Comparison of ENCODE assay signal across 23 mouse cellular contexts in the genomic region with DNA sequence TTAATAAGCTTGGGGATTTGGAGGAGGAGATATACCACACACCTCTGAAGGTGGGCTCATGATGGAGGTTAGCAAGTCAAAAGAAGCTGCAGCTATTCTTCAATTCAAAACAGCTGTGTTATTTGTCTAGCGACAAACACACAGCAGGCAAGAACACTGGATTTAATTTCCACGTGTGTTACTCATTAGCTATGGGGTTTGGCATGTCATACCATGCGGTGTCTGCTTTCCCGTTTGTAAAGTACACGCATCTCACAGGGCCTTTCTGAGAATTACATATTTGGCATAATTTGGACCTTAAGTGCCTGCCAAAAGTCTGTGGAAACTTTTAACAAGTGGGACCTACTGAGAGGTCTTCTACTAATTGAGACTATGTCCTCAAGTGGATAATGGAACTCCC.
A peak's percentile ranks its signal among the peaks of the same experiment; 100 is the strongest.
DNase-seq lines count a peak whose midpoint lies in the region; ATAC-seq lines count a peak whose summit lies in the region.
"Had no signal": no experiment of that assay in that cellular context is flagged by ENCODE, and none has a peak within 500 bp of the region (broad histone marks: within the 10 kb centered on the region; RNA-seq: fewer than 3 reads in every experiment).

No protein-coding gene starts in this region.

- H3K27ac ChIP-seq in embryonic facial prominence, embryonic 11.5 days (replicated peaks; ENCODE audit: low read depth, low read length): no peak overlapping the region
- H3K27ac ChIP-seq in embryonic facial prominence, embryonic 10.5 days (replicated peaks): no peak overlapping the region
- H3K27ac ChIP-seq in midbrain, embryonic 15.5 days: 0 out of 2 replicates have a peak overlapping the region, but pooled peaks have one; percentile 5
- no peak overlapping the region for H3K27ac ChIP-seq in midbrain, embryonic 10.5 days (replicated peaks)
- peak overlapping the region; percentile 26; the same call in 1 of the 2 replicates for H3K27ac ChIP-seq in limb, embryonic 10.5 days
- H3K27ac ChIP-seq: forebrain, embryonic 10.5 days; gastrocnemius, adult 2 months; kidney, embryonic 15.5 days; left cerebral cortex, adult 2 months; liver, embryonic 15.5 days; lung, embryonic 15.5 days; macrophage; neural tube, embryonic 12.5 days had no signal

- H3K36me3 ChIP-seq in embryonic facial prominence, embryonic 11.5 days (replicated peaks; ENCODE audit: control insufficient read depth, insufficient read depth, low read depth, low read length): no peaks in the 10 kb centered on the region
- no peaks in the 10 kb centered on the region for H3K36me3 ChIP-seq in embryonic facial prominence, embryonic 10.5 days (replicated peaks)
- H3K36me3 ChIP-seq in midbrain, embryonic 15.5 days (replicated peaks): no peaks in the 10 kb centered on the region
- no peaks in the 10 kb centered on the region for H3K36me3 ChIP-seq in midbrain, embryonic 10.5 days
- no peaks in the 10 kb centered on the region for H3K36me3 ChIP-seq in limb, embryonic 10.5 days
- H3K36me3 ChIP-seq: forebrain, embryonic 10.5 days; kidney, embryonic 15.5 days; liver, embryonic 15.5 days; lung, embryonic 15.5 days; neural tube, embryonic 12.5 days had no signal

- H3K4me3 ChIP-seq in embryonic facial prominence, embryonic 11.5 days (ENCODE audit: low read depth, low read length): no peak overlapping the region
- H3K4me3 ChIP-seq in embryonic facial prominence, embryonic 10.5 days: no peak overlapping the region
- H3K4me3 ChIP-seq in midbrain, embryonic 15.5 days: no peak overlapping the region
- H3K4me3 ChIP-seq in midbrain, embryonic 10.5 days: no peak overlapping the region
- H3K4me3 ChIP-seq in limb, embryonic 10.5 days: no peak overlapping the region
- H3K4me3 ChIP-seq: forebrain, embryonic 10.5 days; gastrocnemius, adult 2 months; kidney, embryonic 15.5 days; left cerebral cortex, adult 2 months; liver, embryonic 15.5 days; lung, embryonic 15.5 days; neural tube, embryonic 12.5 days had no signal

- intact Hi-C loops in gastrocnemius, postnatal 14 days (cut with DNase I; ENCODE audit: low total_unique reads): no loop called here

- 30% methylated on average over 5 of the region's 5 CpGs for WGBS in embryonic facial prominence, embryonic 11.5 days
- 45% methylated on average over 5 of the region's 5 CpGs for WGBS in embryonic facial prominence, embryonic 10.5 days
- 63% methylated on average over 5 of the region's 5 CpGs for WGBS in midbrain, embryonic 15.5 days
- 83% methylated on average over 5 of the region's 5 CpGs for WGBS in midbrain, embryonic 10.5 days
- 24% methylated on average over 5 of the region's 5 CpGs for WGBS in limb, embryonic 10.5 days

- H3K27me3 ChIP-seq in embryonic facial prominence, embryonic 11.5 days (ENCODE audit: control insufficient read depth, insufficient read depth, low read length): no peaks in the 10 kb centered on the region
- peaks cover 6% of the 10 kb centered on the region; the same call in 1 of the 2 replicates for H3K27me3 ChIP-seq in embryonic facial prominence, embryonic 10.5 days (replicated peaks; ENCODE audit: low read depth, poor library complexity, severe bottlenecking)
- no peaks in the 10 kb centered on the region for H3K27me3 ChIP-seq in midbrain, embryonic 15.5 days (replicated peaks)
- no peaks in the 10 kb centered on the region; the same call in 1 of the 2 replicates for H3K27me3 ChIP-seq in midbrain, embryonic 10.5 days (ENCODE audit: low read depth, poor library complexity, severe bottlenecking)
- 0 out of 2 replicates have a peak, but pooled peaks cover 4% of the 10 kb centered on the region for H3K27me3 ChIP-seq in limb, embryonic 10.5 days (ENCODE audit: low read depth, poor library complexity, severe bottlenecking)
- H3K27me3 ChIP-seq: kidney, embryonic 15.5 days; liver, embryonic 15.5 days; lung, embryonic 15.5 days; neural tube, embryonic 12.5 days had no signal

- no peak; the same call in 1 of the 2 replicates for ATAC-seq in embryonic facial prominence, embryonic 11.5 days (replicated peaks; ENCODE audit: insufficient number of reproducible peaks, low FRiP score, low TSS enrichment, low read depth)
- ATAC-seq in midbrain, embryonic 15.5 days (replicated peaks): peak; percentile 45

- no peak overlapping the region for H3K9ac ChIP-seq in embryonic facial prominence, embryonic 11.5 days (replicated peaks; ENCODE audit: low read length)
- no peak overlapping the region for H3K9ac ChIP-seq in midbrain, embryonic 15.5 days
- H3K9ac ChIP-seq: kidney, embryonic 15.5 days; liver, embryonic 15.5 days; lung, embryonic 15.5 days; neural tube, embryonic 12.5 days had no signal

- DNase-seq in embryonic facial prominence, embryonic 11.5 days (ENCODE audit: low spot score): peak; percentile 65
- no peak for DNase-seq in embryonic facial prominence, embryonic 10.5 days (ENCODE audit: low spot score)
- DNase-seq in midbrain, embryonic 10.5 days (ENCODE audit: low spot score): no peak
- no peak for DNase-seq in limb, embryonic 10.5 days (ENCODE audit: low spot score)
- DNase-seq in gastrocnemius, postnatal 14 days: no peak
- DNase-seq in layer of hippocampus, postnatal 25 days (ENCODE audit: extremely low spot score in 1 of 2, low spot score in 1 of 2): no peak
- no peak for DNase-seq in gastrocnemius, adult 18-20 months (ENCODE audit: low spot score)
- DNase-seq: adrenal gland, postnatal 10 days; cerebellum, adult 18-20 months; cerebellum, postnatal 36 days; gastrocnemius, adult 2 months; kidney, adult 11 months; kidney, postnatal 36 days; retina, postnatal 1 day had no signal

- H3K4me2 ChIP-seq in embryonic facial prominence, embryonic 11.5 days (ENCODE audit: low read depth, low read length): no peak overlapping the region
- no peak overlapping the region for H3K4me2 ChIP-seq in midbrain, embryonic 15.5 days
- H3K4me2 ChIP-seq: heart, embryonic 11.5 days; kidney, embryonic 15.5 days; liver, embryonic 15.5 days; lung, embryonic 15.5 days; neural tube, embryonic 12.5 days had no signal

- H3K4me1 ChIP-seq in embryonic facial prominence, embryonic 11.5 days (ENCODE audit: control insufficient read depth, insufficient read depth, low read length): no peaks in the 10 kb centered on the region
- peaks cover 20% of the 10 kb centered on the region for H3K4me1 ChIP-seq in embryonic facial prominence, embryonic 10.5 days
- peaks cover 14% of the 10 kb centered on the region for H3K4me1 ChIP-seq in midbrain, embryonic 15.5 days
- H3K4me1 ChIP-seq in midbrain, embryonic 10.5 days: peaks cover 6% of the 10 kb centered on the region
- peaks cover 35% of the 10 kb centered on the region for H3K4me1 ChIP-seq in limb, embryonic 10.5 days
- H3K4me1 ChIP-seq: kidney, embryonic 15.5 days had no signal

- H3K9me3 ChIP-seq in embryonic facial prominence, embryonic 11.5 days (replicated peaks; ENCODE audit: control insufficient read depth, low read length): no peaks in the 10 kb centered on the region
- no peaks in the 10 kb centered on the region for H3K9me3 ChIP-seq in embryonic facial prominence, embryonic 10.5 days
- H3K9me3 ChIP-seq in midbrain, embryonic 15.5 days: no peaks in the 10 kb centered on the region
- H3K9me3 ChIP-seq in midbrain, embryonic 10.5 days (replicated peaks): no peaks in the 10 kb centered on the region
- no peaks in the 10 kb centered on the region for H3K9me3 ChIP-seq in limb, embryonic 10.5 days (replicated peaks)
- H3K9me3 ChIP-seq: forebrain, embryonic 10.5 days; kidney, embryonic 15.5 days; liver, embryonic 15.5 days; lung, embryonic 15.5 days; neural tube, embryonic 12.5 days had no signal

Comparison
In these comparisons a context has a peak if more than half of its experiments do, and no peak if none do; other contexts are left out.
1. H3K27ac ChIP-seq: peak in midbrain, embryonic 15.5 days (single experiment) and limb, embryonic 10.5 days (single experiment); none in embryonic facial prominence, embryonic 11.5 days (single experiment), embryonic facial prominence, embryonic 10.5 days (single experiment) and midbrain, embryonic 10.5 days (single experiment).